Mouse (Mus musculus) CH12.LX (cell line): Measurements from ENCODE around the gene Rpl24. TPM values are rescaled to one million over a fixed set of nuclear protein-coding genes. Genes with fewer than 3 reads are reported as not detected.

Experiments
- DNase-seq: peaks from one replicate; pipeline ENCODE4 v3.0.0-alpha.2; 2013; ENCODE audit errors: extremely low read depth
- H3K27ac ChIP-seq: 2 replicates; pipeline ENCODE4 v1.5.1; 2012; ENCODE audit warnings: low read depth, mild to moderate bottlenecking, control low read depth, moderate library complexity; ENCODE audit not compliant: insufficient read depth
- H3K27me3 ChIP-seq: replicated peaks from 2 replicates; pipeline ENCODE3; 2012; ENCODE audit warnings: inconsistent platforms
- H3K36me3 ChIP-seq, 2 experiments: replicated peaks in 1 of 2; 2 replicates each; pipeline versions ENCODE3 to v1.6.1; 2012; ENCODE audit warnings: inconsistent platforms in 1 of 2, low read length in 1 of 2, mild to moderate bottlenecking in 1 of 2, mixed read lengths in 1 of 2, moderate library complexity in 1 of 2; ENCODE audit not compliant: control insufficient read depth in 1 of 2, insufficient read depth in 1 of 2
- H3K4me1 ChIP-seq, 2 experiments: 2 replicates each; pipeline ENCODE4 v1.6.1; 2012; ENCODE audit warnings: inconsistent platforms in 1 of 2, moderate library complexity in 1 of 2; ENCODE audit not compliant: insufficient read depth in 2 of 2, control insufficient read depth in 1 of 2
- H3K4me2 ChIP-seq: 2 replicates; pipeline ENCODE4 v1.6.1; 2012; ENCODE audit warnings: low read depth, mild to moderate bottlenecking, control low read depth; ENCODE audit not compliant: poor library complexity, insufficient read depth, severe bottlenecking
- H3K4me3 ChIP-seq, 3 experiments: fragments of 150-350 bp in 1 of 3; sonication (generic) in 1 of 3; replicated peaks in 1 of 3; 2 replicates each; pipeline versions ENCODE3 to v1.5.1; 2011 to 2012; ENCODE audit warnings: low read depth in 2 of 3, low read length in 2 of 3, mild to moderate bottlenecking in 2 of 3, moderate library complexity in 2 of 3, control low read depth in 1 of 3, improper control_type of control experiment in 1 of 3, inconsistent platforms in 1 of 3, mixed read lengths in 1 of 3; ENCODE audit not compliant: poor library complexity in 1 of 3
- H3K79me2 ChIP-seq: replicated peaks from 2 replicates; pipeline ENCODE4 v1.6.1; 2012; ENCODE audit warnings: mild to moderate bottlenecking, moderate library complexity; ENCODE audit not compliant: control insufficient read depth, poor library complexity, insufficient read depth, severe bottlenecking; ENCODE audit errors: extremely low read depth
- H3K9ac ChIP-seq: 2 replicates; pipeline ENCODE4 v1.6.1; 2012; ENCODE audit warnings: low read depth, mild to moderate bottlenecking, control low read depth, moderate library complexity; ENCODE audit not compliant: insufficient read depth
- H3K9me3 ChIP-seq: replicated peaks from 2 replicates; pipeline ENCODE3; 2012; ENCODE audit warnings: low read length, inconsistent platforms, mixed read lengths
- BHLHE40 ChIP-seq: IDR thresholded peaks from 2 replicates; pipeline ENCODE4 v1.6.1; 2011; ENCODE audit warnings: mild to moderate bottlenecking, low read depth, low read length, improper control_type of control experiment
- CHD1 ChIP-seq: IDR thresholded peaks from 2 replicates; pipeline ENCODE4 v1.6.1; 2012; ENCODE audit warnings: low read depth, low read length, improper control_type of control experiment, inconsistent platforms
- CHD2 ChIP-seq: IDR thresholded peaks from 2 replicates; pipeline ENCODE4 v1.6.1; 2011; ENCODE audit warnings: low read length, improper control_type of control experiment
- CTCF ChIP-seq, 2 experiments: IDR thresholded peaks in 1 of 2; conservative IDR thresholded peaks in 1 of 2; 2 replicates each; pipeline ENCODE4 v1.5.1; 2011 to 2012; ENCODE audit warnings: low read depth in 2 of 2, low read length in 2 of 2, improper control_type of control experiment in 1 of 2, inconsistent platforms in 1 of 2, mild to moderate bottlenecking in 1 of 2, moderate library complexity in 1 of 2
- E2F4 ChIP-seq: IDR thresholded peaks from 2 replicates; pipeline ENCODE4 v1.6.1; 2011; ENCODE audit warnings: low read depth, low read length, improper control_type of control experiment; ENCODE audit not compliant: insufficient replicate concordance
- ELF1 ChIP-seq: IDR thresholded peaks from 2 replicates; pipeline ENCODE4 v1.6.1; 2014; ENCODE audit warnings: low read depth, mild to moderate bottlenecking, inconsistent platforms, low read length, improper control_type of control experiment
- EP300 ChIP-seq: IDR thresholded peaks from 2 replicates; pipeline ENCODE4 v1.6.1; 2011; ENCODE audit warnings: low read length, improper control_type of control experiment
- ETS1 ChIP-seq: conservative IDR thresholded peaks from 2 replicates; pipeline ENCODE4 v1.6.1; 2012; ENCODE audit warnings: low read depth, mild to moderate bottlenecking, inconsistent platforms, low read length, improper control_type of control experiment, moderate library complexity
- GABPA ChIP-seq: IDR thresholded peaks from 2 replicates; pipeline ENCODE4 v1.6.1; 2012; ENCODE audit warnings: low read depth, low read length, improper control_type of control experiment, inconsistent platforms; ENCODE audit not compliant: insufficient replicate concordance
- HCFC1 ChIP-seq: IDR thresholded peaks from 2 replicates; pipeline ENCODE4 v1.6.1; 2012; ENCODE audit warnings: low read depth, mild to moderate bottlenecking, inconsistent platforms, low read length, improper control_type of control experiment
- IRF4 ChIP-seq: IDR thresholded peaks from 2 replicates; pipeline ENCODE4 v1.6.1; 2014; ENCODE audit warnings: low read depth, mild to moderate bottlenecking, inconsistent platforms, low read length, improper control_type of control experiment
- JUN ChIP-seq: IDR thresholded peaks from 2 replicates; pipeline ENCODE4 v1.6.1; 2011; ENCODE audit warnings: low read depth, mild to moderate bottlenecking, low read length, improper control_type of control experiment, moderate library complexity; ENCODE audit not compliant: insufficient read depth
- JUND ChIP-seq: conservative IDR thresholded peaks from 2 replicates; pipeline ENCODE4 v1.6.1; 2011; ENCODE audit warnings: low read depth, low read length, improper control_type of control experiment
- KAT2A ChIP-seq: IDR thresholded peaks from 2 replicates; pipeline ENCODE4 v1.6.1; 2012; ENCODE audit warnings: low read length, improper control_type of control experiment, inconsistent platforms; ENCODE audit not compliant: insufficient replicate concordance
- MAFK ChIP-seq: IDR thresholded peaks from 2 replicates; pipeline ENCODE4 v1.6.1; 2011; ENCODE audit warnings: low read length, improper control_type of control experiment; ENCODE audit not compliant: insufficient replicate concordance
- MAX ChIP-seq: IDR thresholded peaks from 2 replicates; pipeline ENCODE4 v1.6.1; 2011; ENCODE audit warnings: low read length, improper control_type of control experiment
- MAZ ChIP-seq: IDR thresholded peaks from 2 replicates; pipeline ENCODE4 v1.6.1; 2012; ENCODE audit warnings: low read depth, mild to moderate bottlenecking, inconsistent platforms, low read length, improper control_type of control experiment, moderate library complexity
- MEF2A ChIP-seq: IDR thresholded peaks from 2 replicates; pipeline ENCODE4 v1.6.1; 2014; ENCODE audit warnings: low read depth, mild to moderate bottlenecking, inconsistent platforms, low read length, improper control_type of control experiment, borderline replicate concordance
- MXI1 ChIP-seq: IDR thresholded peaks from 2 replicates; pipeline ENCODE4 v1.6.1; 2011; ENCODE audit warnings: mild to moderate bottlenecking, low read depth, low read length, improper control_type of control experiment
- MYC ChIP-seq: IDR thresholded peaks from 2 replicates; pipeline ENCODE4 v1.6.1; 2011; ENCODE audit warnings: low read depth, mild to moderate bottlenecking, improper control_type of control experiment, low read length
- NELFE ChIP-seq: IDR thresholded peaks from 2 replicates; pipeline ENCODE4 v1.6.1; 2011; ENCODE audit warnings: low read depth, low read length, improper control_type of control experiment
- NRF1 ChIP-seq: IDR thresholded peaks from 2 replicates; pipeline ENCODE4 v1.6.1; 2014; ENCODE audit warnings: low read depth, mild to moderate bottlenecking, inconsistent platforms, low read length, improper control_type of control experiment, moderate library complexity
- PAX5 ChIP-seq: IDR thresholded peaks from 2 replicates; pipeline ENCODE4 v1.6.1; 2012; ENCODE audit warnings: low read length, inconsistent platforms, mixed read lengths
- POLR2A ChIP-seq: IDR thresholded peaks from 2 replicates; pipeline ENCODE4 v1.6.1; 2011; ENCODE audit warnings: low read depth, mild to moderate bottlenecking, improper control_type of control experiment, low read length
- POLR2AphosphoS2 ChIP-seq: IDR thresholded peaks from 2 replicates; pipeline ENCODE4 v1.6.1; 2011; ENCODE audit warnings: low read depth, low read length, improper control_type of control experiment
- RAD21 ChIP-seq: IDR thresholded peaks from 2 replicates; pipeline ENCODE4 v1.6.1; 2011; ENCODE audit warnings: low read depth, mild to moderate bottlenecking, low read length, improper control_type of control experiment, moderate library complexity
- RCOR1 ChIP-seq: conservative IDR thresholded peaks from 2 replicates; pipeline ENCODE4 v1.6.1; 2012; ENCODE audit warnings: low read depth, mild to moderate bottlenecking, inconsistent platforms, low read length, improper control_type of control experiment
- SIN3A ChIP-seq: IDR thresholded peaks from 2 replicates; pipeline ENCODE4 v1.6.1; 2012; ENCODE audit warnings: low read length, improper control_type of control experiment, inconsistent platforms
- SMC3 ChIP-seq: IDR thresholded peaks from 2 replicates; pipeline ENCODE4 v1.6.1; 2011; ENCODE audit warnings: low read depth, low read length, improper control_type of control experiment
- TBP ChIP-seq: conservative IDR thresholded peaks from 2 replicates; pipeline ENCODE4 v1.6.1; 2011; ENCODE audit warnings: low read depth, low read length, improper control_type of control experiment
- TCF12 ChIP-seq: IDR thresholded peaks from 2 replicates; pipeline ENCODE4 v1.6.1; 2014; ENCODE audit warnings: low read depth, mild to moderate bottlenecking, inconsistent platforms, low read length, improper control_type of control experiment
- UBTF ChIP-seq: IDR thresholded peaks from 2 replicates; pipeline ENCODE4 v1.6.1; 2012; ENCODE audit warnings: low read depth, mild to moderate bottlenecking, inconsistent platforms, low read length, improper control_type of control experiment, moderate library complexity
- USF1 ChIP-seq: IDR thresholded peaks from 2 replicates; pipeline ENCODE4 v1.6.1; 2014; ENCODE audit warnings: low read depth, mild to moderate bottlenecking, inconsistent platforms, low read length, improper control_type of control experiment
- USF2 ChIP-seq: conservative IDR thresholded peaks from 2 replicates; pipeline ENCODE4 v1.6.1; 2011; ENCODE audit warnings: low read depth, low read length, improper control_type of control experiment
- ZC3H11A ChIP-seq: IDR thresholded peaks from 2 replicates; pipeline ENCODE4 v1.6.1; 2012; ENCODE audit warnings: low read depth, mild to moderate bottlenecking, inconsistent platforms, low read length, improper control_type of control experiment
- ZKSCAN1 ChIP-seq: IDR thresholded peaks from 2 replicates; pipeline ENCODE4 v1.6.1; 2012; ENCODE audit warnings: low read depth, inconsistent platforms, low read length, improper control_type of control experiment, borderline replicate concordance
- ZMIZ1 ChIP-seq: IDR thresholded peaks from 2 replicates; pipeline ENCODE4 v1.6.1; 2012; ENCODE audit warnings: low read depth, mild to moderate bottlenecking, inconsistent platforms, low read length, improper control_type of control experiment
- ZNF384 ChIP-seq: IDR thresholded peaks from 2 replicates; pipeline ENCODE4 v1.6.1; 2012; ENCODE audit warnings: low read depth, low read length, improper control_type of control experiment, inconsistent platforms
- dilution Hi-C: fragments of 300-500 bp; cut with MboI; formaldehyde crosslinking; loops from 2 replicates; pipeline ENCODE4 v1.14.3; 2020; ENCODE audit warnings: low sequenced_read_pairs; ENCODE audit not compliant: extremely low pct_unique_long_range_greater_than_20kb, extremely low pct_ligation_motif_present
- in situ Hi-C: fragments of 300-500 bp; cut with MboI; formaldehyde crosslinking; loops from 3 replicates; pipeline ENCODE4 v1.14.3; 2019; ENCODE audit warnings: low sequenced_read_pairs, low pct_ligation_motif_present, low pct_unique_long_range_greater_than_20kb, mixed read lengths
- polyA plus RNA-seq: library from polyadenylated mRNA; unstranded; fragments of >175 nt; gene quantifications from 2 replicates; pipeline ENCODE4 v1.2.1, GENCODE M21; 2012; ENCODE audit warnings: low read depth; ENCODE audit not compliant: insufficient read length
- total RNA-seq, 2 experiments: library from RNA; depleted of rRNA; stranded (reverse); fragments of 300-350 nt in 1 of 2; fragments of >200 nt in 1 of 2; gene quantifications; 2 replicates each; pipeline ENCODE4 v1.2.3; 2012 to 2014

The Rpl24 gene
- total and polyA plus RNA-seq, 3 experiments: 96.4 to 2,739 (median 2,337) TPM

- Histone ChIP-seq H3K79me2 (no peaks in the 10 kb centered on the region), H3K4me2 (peak overlapping the region; percentile 58), H3K36me3 (no peaks in the 10 kb centered on the region), H3K9ac (peak overlapping the region; percentile 35; the same call in 1 of the 2 replicates), H3K27me3 (no peaks in the 10 kb centered on the region), H3K4me3 (peak overlapping the region in 2 of 3 experiments; percentile 46 to 48), H3K27ac (peak overlapping the region; percentile 80), H3K9me3 (peaks cover 4% of the 10 kb centered on the region), H3K4me1 (peaks cover 5 to 17% of the 10 kb centered on the region in 2 experiments)
- in situ Hi-C loops: no loop called here
- DNase-seq: peak; percentile 99
- TF ChIP-seq PAX5 (no peak), KAT2A (no peak), MEF2A (peak; percentile 67; the same call in 1 of the 2 replicates), MAZ (peak; percentile 77; the same call in 1 of the 2 replicates), MYC (peak; percentile 84), ZKSCAN1 (no peak), ZC3H11A (peak; percentile 68), IRF4 (peak; percentile 81), ZNF384 (no peak), CHD2 (no peak), RAD21 (peak; percentile 100), POLR2A (no peak), JUND (peak; percentile 79), USF2 (peak; percentile 22; the same call in 1 of the 2 replicates), HCFC1 (peak; percentile 54), USF1 (no peak), MAX (no peak; the same call in 1 of the 2 replicates), ELF1 (peak; percentile 45; the same call in 1 of the 2 replicates), SIN3A (peak; percentile 90; the same call in 1 of the 2 replicates), EP300 (no peak), CHD1 (peak; percentile 90), CTCF (conservative IDR thresholded peaks at IDR 0.05 in 1 of 2, IDR thresholded peaks at IDR 0.05 in 1 of 2; ENCODE audit: low read depth in 2 of 2, low read length in 2 of 2) (peak; percentile 94 to 96), TBP (peak; percentile 59; the same call in 1 of the 2 replicates), UBTF (no peak), ZMIZ1 (no peak), JUN (peak; percentile 33; the same call in 1 of the 2 replicates), SMC3 (peak; percentile 87), MAFK (no peak; the same call in 1 of the 2 replicates), NRF1 (no peak), NELFE (no peak), POLR2AphosphoS2 (no peak), RCOR1 (no peak), E2F4 (peak; percentile 66; the same call in 1 of the 2 replicates), GABPA (no peak), MXI1 (peak; percentile 77), BHLHE40 (peak; percentile 59), ETS1 (no peak; the same call in 1 of the 2 replicates), TCF12 (peak; percentile 57; the same call in 1 of the 2 replicates)
- dilution Hi-C loops: no loop called here
These were observed 15.0 kb upstream of the Rpl24 start for GRCm38 (mm10) chr16:55950946-55951678.
